Mouse (Mus musculus) liver, adult (tissue): ENCODE results near the gene Marveld2.
A peak's percentile ranks its signal among the peaks of the same experiment; 100 is the strongest.

Experiments
- GATA4 ChIP-seq: IDR thresholded peaks from 2 replicates; pipeline ENCODE4 v1.6.1; 2014; ENCODE audit warnings: mild to moderate bottlenecking, low read length; ENCODE audit not compliant: insufficient replicate concordance

Gene Marveld2

DNA sequence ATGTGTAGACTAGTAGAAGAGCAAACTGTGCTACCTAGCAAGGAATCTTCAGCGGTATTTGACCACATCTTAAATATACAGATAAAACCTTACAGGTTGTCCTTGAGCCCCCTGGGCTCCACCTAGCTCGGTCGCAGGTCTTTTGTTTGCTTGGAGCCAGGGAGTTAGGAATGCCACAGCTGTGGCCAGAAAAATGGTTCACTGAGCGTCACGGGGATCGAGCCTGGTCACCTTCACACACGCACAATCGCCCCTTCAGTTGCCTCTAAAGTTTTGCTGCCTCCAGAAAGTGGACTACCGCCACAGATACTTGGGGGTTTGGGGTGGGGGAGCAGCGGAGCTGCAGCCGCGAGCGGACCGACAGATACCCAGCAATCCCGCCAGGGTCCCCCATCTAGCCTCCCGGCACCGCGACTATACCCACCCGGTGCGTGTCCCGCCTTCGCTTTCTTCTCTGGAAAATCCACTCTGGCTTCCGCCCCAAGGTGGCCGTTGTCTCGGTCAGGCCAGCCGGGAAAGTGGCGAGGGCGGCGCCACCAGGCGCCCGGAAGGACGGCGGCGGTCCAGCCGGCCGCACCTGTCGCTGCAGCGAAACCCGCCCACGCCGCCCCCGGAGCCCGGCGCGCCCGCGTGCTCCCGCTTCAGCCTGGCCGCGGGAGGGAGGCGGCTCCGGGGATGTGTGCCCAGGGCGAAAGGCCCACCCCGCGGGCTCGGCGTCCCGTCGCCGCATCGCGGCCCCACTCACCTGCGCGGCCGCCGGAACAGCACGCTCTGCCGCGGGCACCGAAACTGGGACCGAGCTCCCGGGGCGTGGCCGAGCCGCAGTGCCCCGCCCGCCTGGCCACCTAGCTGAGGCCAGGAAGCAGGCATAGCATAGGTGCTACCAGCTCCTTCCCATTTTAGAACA, at the start of gene Marveld2:
TSS of gene Marveld2 (minus strand) at position 791 of the 907 bp plus-strand sequence.
- TF ChIP-seq GATA4 = no peak

DNA sequence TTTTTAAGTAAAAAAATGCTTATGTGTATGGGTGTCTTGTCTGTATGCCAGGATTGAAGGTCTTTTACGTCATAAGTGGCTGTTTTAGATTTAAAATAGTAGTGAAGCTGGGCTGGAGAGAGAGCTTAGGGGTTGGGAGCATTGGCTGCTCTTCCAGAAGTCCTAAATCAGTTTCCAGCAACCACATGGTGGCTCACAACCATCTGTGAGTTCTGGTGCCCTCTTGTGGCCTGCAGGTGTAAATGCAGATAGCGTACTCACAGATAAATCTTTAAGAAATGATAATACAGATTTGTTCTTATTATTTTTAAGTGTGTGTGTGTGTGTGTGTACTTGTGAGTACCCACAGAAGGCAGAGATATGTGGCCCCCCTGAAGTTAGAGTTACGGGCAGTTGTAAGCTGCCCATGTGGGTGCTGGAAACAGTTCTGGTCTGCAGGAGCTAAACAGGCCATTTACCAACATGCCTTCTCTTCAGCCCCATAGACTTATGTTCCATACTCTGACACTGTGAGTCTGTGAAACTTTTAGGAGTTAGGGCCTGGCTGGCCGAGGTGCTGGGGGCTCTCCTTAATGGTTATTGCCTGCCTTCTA, 43.2 kb upstream of the Marveld2 start:
- no peak for TF ChIP-seq GATA4

DNA sequence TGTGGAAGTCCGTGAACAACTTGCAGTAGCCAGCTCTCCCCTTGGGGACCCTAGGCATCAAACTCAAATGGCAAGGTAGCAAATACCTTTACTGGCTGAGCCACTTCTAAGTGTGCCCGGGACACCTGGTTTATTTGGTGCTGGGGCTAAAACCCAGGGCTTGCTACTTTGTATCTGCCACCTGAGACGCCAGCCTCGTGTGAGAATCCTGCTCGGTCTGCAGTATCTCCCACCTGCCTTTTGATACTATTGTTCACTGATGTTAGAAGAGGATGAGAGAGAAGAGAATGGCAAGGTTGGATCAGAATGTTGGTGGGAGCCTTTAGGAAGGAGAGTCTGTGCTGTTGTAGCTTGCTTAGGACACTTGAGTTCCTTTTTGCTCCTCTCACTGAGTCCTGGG, 41.3 kb upstream of the Marveld2 start:
- no peak for TF ChIP-seq GATA4

GRCm38 (mm10) chr13:100651439-100652186, 34.8 kb upstream of the Marveld2 start, which contains the start of gene Taf9:
TSS of gene Taf9 (plus strand) at chr13:100651579.
- TF ChIP-seq GATA4 = no peak

GRCm38 (mm10) chr13:100650550-100651438, 34.0 kb upstream of the Marveld2 start, which contains the start of the genes Ak6 and Rad17:
TSS of gene Ak6 (plus strand) at chr13:100650979.
TSS of gene Rad17 (minus strand) at chr13:100651051.
- TF ChIP-seq GATA4 = peak; percentile 24; the same call in 1 of the 2 replicates

GRCm38 (mm10) chr13:100648223-100648622, 31.5 kb upstream of the Marveld2 start:
- no peak for TF ChIP-seq GATA4

- TF ChIP-seq GATA4 = no peak
Measured at GRCm38 (mm10) chr13:100642471-100643209, 25.9 kb upstream of the Marveld2 start.

DNA sequence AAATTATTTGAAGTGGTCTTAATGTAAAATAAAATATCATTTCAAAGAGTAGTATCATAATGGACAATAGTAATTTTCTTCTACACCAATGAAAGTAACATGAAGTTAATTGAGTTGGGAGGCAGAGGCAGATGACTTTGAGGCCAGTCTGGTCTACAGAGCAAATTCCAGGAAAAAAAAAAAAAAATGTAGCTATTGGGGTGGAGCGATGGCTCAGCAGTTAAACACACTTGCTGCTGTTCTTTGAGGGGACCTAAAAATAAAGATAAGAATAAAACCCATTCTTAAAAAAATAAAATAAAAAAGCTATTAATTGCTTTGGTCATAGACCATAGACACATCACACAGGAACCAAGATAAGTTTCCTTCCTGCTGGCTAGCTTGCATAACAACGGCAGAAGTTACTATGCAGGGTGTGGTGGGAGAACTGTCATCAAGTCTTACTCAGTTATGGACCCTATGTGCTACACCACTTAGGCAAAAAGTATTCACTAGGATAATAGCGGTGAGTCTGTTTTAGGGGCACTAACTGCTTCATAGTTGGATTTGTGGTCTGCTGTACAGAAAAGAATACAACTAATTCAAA, 17.4 kb upstream of the Marveld2 start:
- no peak for TF ChIP-seq GATA4

DNA sequence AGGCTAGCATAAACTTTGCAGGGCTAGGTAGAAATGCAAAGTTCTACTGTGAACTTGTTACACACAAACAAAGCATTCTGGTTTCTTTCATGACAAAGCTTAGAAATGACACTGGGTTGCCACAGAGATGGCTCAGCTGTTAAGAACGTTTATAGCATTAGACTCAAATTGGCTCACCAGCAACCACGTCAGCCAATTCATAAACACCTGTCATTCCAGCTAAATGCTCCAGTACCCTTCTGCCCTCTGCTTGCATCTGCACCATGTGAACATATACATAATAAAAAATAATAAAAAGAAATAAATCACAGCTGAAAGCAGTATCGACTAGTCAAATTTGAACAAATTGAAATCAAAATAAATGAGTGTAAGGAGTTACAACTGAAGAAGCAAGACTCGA, 5.5 kb upstream of the Marveld2 start:
- no peak for TF ChIP-seq GATA4

- TF ChIP-seq GATA4 = no peak
Measured at GRCm38 (mm10) chr13:100617583-100617982, 812 bp upstream of the Marveld2 start.

- no peak for TF ChIP-seq GATA4
Measured at GRCm38 (mm10) chr13:100612903-100613302, 3.9 kb downstream of the Marveld2 start.

GRCm38 (mm10) chr13:100612251-100612650, 4.5 kb downstream of the Marveld2 start:
- TF ChIP-seq GATA4 = no peak

DNA sequence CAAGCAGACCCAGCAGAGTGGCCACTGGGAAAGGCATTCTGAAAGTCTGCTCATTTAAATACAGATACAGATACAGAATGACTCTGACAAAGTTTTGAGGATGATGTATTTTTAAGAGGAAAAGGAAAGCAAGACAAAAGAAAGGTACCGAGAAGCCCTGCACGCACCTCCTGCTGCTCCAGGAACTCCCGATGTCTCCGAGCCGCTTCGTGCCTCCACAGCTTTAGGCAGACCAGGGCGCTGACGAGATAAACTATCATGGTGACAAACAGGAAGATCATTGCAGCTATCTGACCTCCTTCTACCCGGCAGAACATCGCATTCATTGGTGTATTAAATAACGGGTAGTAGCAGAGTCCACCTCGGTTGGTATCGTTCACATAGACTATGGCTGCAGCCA, 5.5 kb downstream of the Marveld2 start:
- no peak for TF ChIP-seq GATA4
